In genomic region chr1:77585520-77585919, GRCm38 (mm10) we compare ENCODE assay signal across 26 mouse cellular contexts.
DNase-seq lines count a peak whose midpoint lies in the region; ATAC-seq lines count a peak whose summit lies in the region.
"Had no signal": no experiment of that assay in that cellular context is flagged by ENCODE, and none has a peak within 500 bp of the region (broad histone marks: within the 10 kb centered on the region; RNA-seq: fewer than 3 reads in every experiment).

No protein-coding gene starts in this region.

- no peaks in the 10 kb centered on the region for H3K9me3 ChIP-seq in heart, embryonic 10.5 days
- no peaks in the 10 kb centered on the region for H3K9me3 ChIP-seq in kidney, embryonic 14.5 days (ENCODE audit: control insufficient read depth, low read length)
- H3K9me3 ChIP-seq: embryonic facial prominence, embryonic 13.5 days; embryonic facial prominence, embryonic 15.5 days; forebrain, embryonic 10.5 days; forebrain, embryonic 12.5 days had no signal

- no peak overlapping the region for H3K4me2 ChIP-seq in kidney, embryonic 14.5 days (replicated peaks; ENCODE audit: low read depth, low read length)
- H3K4me2 ChIP-seq: embryonic facial prominence, embryonic 13.5 days; embryonic facial prominence, embryonic 15.5 days; forebrain, embryonic 12.5 days had no signal

- peak; percentile 54 for DNase-seq in heart, embryonic 10.5 days (ENCODE audit: low spot score)
- DNase-seq in heart, adult 8-10 months (ENCODE audit: low spot score), result no peak
- DNase-seq in Muller cell, postnatal 12 days (ENCODE audit: inconsistent ontology term), result peak; percentile 33
- peak; percentile 61 for DNase-seq in ZHBTc4 (ENCODE audit: low read depth, low spot score)
- DNase-seq in left cerebral cortex, postnatal 14 days (ENCODE audit: low spot score in 2 of 2), result no peak
- DNase-seq: adrenal gland, postnatal 10 days; adrenal gland, postnatal 25 days; B cell, adult 2 months; cerebellum, adult 11 months; cerebellum, adult 18-20 months; cerebellum, adult 8-10 months; cerebellum, adult 9-11 months; cerebellum, postnatal 14 days; cerebellum, postnatal 36 days; embryo, embryonic 11 days had no signal

- H3K27me3 ChIP-seq in heart, embryonic 10.5 days (ENCODE audit: insufficient read depth, poor library complexity, severe bottlenecking), result no peaks in the 10 kb centered on the region
- no peaks in the 10 kb centered on the region for H3K27me3 ChIP-seq in kidney, embryonic 14.5 days (ENCODE audit: control insufficient read depth, insufficient read depth, low read length)
- H3K27me3 ChIP-seq: CH12.LX; embryonic facial prominence, embryonic 13.5 days; embryonic facial prominence, embryonic 15.5 days; forebrain, embryonic 12.5 days had no signal

- H3K27ac ChIP-seq in heart, embryonic 10.5 days, result no peak overlapping the region
- H3K27ac ChIP-seq in kidney, embryonic 14.5 days (ENCODE audit: low read depth, low read length), result no peak overlapping the region
- H3K27ac ChIP-seq: embryonic facial prominence, embryonic 13.5 days; embryonic facial prominence, embryonic 15.5 days; forebrain, embryonic 10.5 days; forebrain, embryonic 12.5 days had no signal

- no peaks in the 10 kb centered on the region for H3K4me1 ChIP-seq in heart, embryonic 10.5 days
- H3K4me1 ChIP-seq in kidney, embryonic 14.5 days (ENCODE audit: control insufficient read depth, insufficient read depth, low read length), result no peaks in the 10 kb centered on the region
- H3K4me1 ChIP-seq: embryonic facial prominence, embryonic 15.5 days; forebrain, embryonic 10.5 days; forebrain, embryonic 12.5 days had no signal

- H3K36me3 ChIP-seq in heart, embryonic 10.5 days, result no peaks in the 10 kb centered on the region
- no peaks in the 10 kb centered on the region for H3K36me3 ChIP-seq in kidney, embryonic 14.5 days (ENCODE audit: control insufficient read depth, insufficient read depth, low read length)
- H3K36me3 ChIP-seq: embryonic facial prominence, embryonic 13.5 days; embryonic facial prominence, embryonic 15.5 days; forebrain, embryonic 10.5 days; forebrain, embryonic 12.5 days; G1E had no signal

- no peak overlapping the region for H3K9ac ChIP-seq in kidney, embryonic 14.5 days (ENCODE audit: low read depth, low read length)
- H3K9ac ChIP-seq: embryonic facial prominence, embryonic 13.5 days; embryonic facial prominence, embryonic 15.5 days; forebrain, embryonic 12.5 days had no signal

- H3K4me3 ChIP-seq in heart, embryonic 10.5 days, result no peak overlapping the region
- H3K4me3 ChIP-seq in kidney, embryonic 14.5 days (ENCODE audit: low read length), result no peak overlapping the region
- H3K4me3 ChIP-seq: embryonic facial prominence, embryonic 13.5 days; embryonic facial prominence, embryonic 15.5 days; erythroblast, embryonic 14.5 days; forebrain, embryonic 10.5 days; forebrain, embryonic 12.5 days had no signal

- intact Hi-C loops in left cerebral cortex, postnatal 14 days (cut with DNase I), result no loop called here

- WGBS in heart, embryonic 10.5 days, result 66% methylated on average over 3 of the region's 3 CpGs
- 73% methylated on average over 3 of the region's 3 CpGs for WGBS in kidney, embryonic 14.5 days

- no peak for ATAC-seq in kidney, embryonic 14.5 days (ENCODE audit: low FRiP score, low TSS enrichment)
- ATAC-seq: CD4-positive, CD25-positive, alpha-beta regulatory T cell, adult 4 months; forebrain, embryonic 14.5 days; forebrain, embryonic 16.5 days had no signal

Comparison
In these comparisons a context has a peak if more than half of its experiments do, and no peak if none do; other contexts are left out.
1. DNase-seq: peak in heart, embryonic 10.5 days (single experiment), Muller cell, postnatal 12 days (single experiment) and ZHBTc4 (single experiment); none in heart, adult 8-10 months (single experiment) and left cerebral cortex, postnatal 14 days (0 of 2).